Mouse (Mus musculus) liver, embryonic 13.5 days (tissue): ENCODE measurements around the gene Usp48. TPM values are rescaled to one million over a fixed set of nuclear protein-coding genes. Genes with fewer than 3 reads are reported as not detected.
A peak's percentile ranks its signal among the peaks of the same experiment; 100 is the strongest.

Experiments
- ATAC-seq: fragments of 200-750 bp; cut with Nextera tagmentation; 2 replicates; pipeline ENCODE4 v1.8.0; 2017; ENCODE audit warnings: low read depth, mild to moderate bottlenecking, moderate number of reproducible peaks, moderate library complexity
- DNase-seq: peaks from one replicate; pipeline ENCODE4 v3.0.0; 2022
- H3K27ac ChIP-seq: fragments of 300-500 bp; sonication (generic); 2 replicates; pipeline ENCODE4 v1.5.1; 2015; ENCODE audit warnings: moderate library complexity, mild to moderate bottlenecking, inconsistent platforms
- H3K27me3 ChIP-seq: fragments of 300-500 bp; sonication (generic); 2 replicates; pipeline ENCODE4 v1.6.1; 2015; ENCODE audit warnings: mild to moderate bottlenecking, inconsistent platforms
- H3K36me3 ChIP-seq: fragments of 300-500 bp; sonication (generic); 2 replicates; pipeline ENCODE4 v1.6.1; 2015; ENCODE audit warnings: mild to moderate bottlenecking, inconsistent platforms
- H3K4me1 ChIP-seq: fragments of 300-500 bp; sonication (generic); replicated peaks from 2 replicates; pipeline ENCODE4 v1.6.1; 2015; ENCODE audit warnings: inconsistent platforms
- H3K4me2 ChIP-seq: fragments of 300-500 bp; sonication (generic); 2 replicates; pipeline ENCODE4 v1.6.1; 2015; ENCODE audit warnings: inconsistent platforms, mild to moderate bottlenecking, moderate library complexity
- H3K4me3 ChIP-seq: fragments of 300-500 bp; sonication (generic); replicated peaks from 2 replicates; pipeline ENCODE4 v1.5.1; 2015; ENCODE audit warnings: mild to moderate bottlenecking, inconsistent platforms
- H3K9ac ChIP-seq: fragments of 300-500 bp; sonication (generic); 2 replicates; pipeline ENCODE4 v1.6.1; 2015; ENCODE audit warnings: mild to moderate bottlenecking, inconsistent platforms
- H3K9me3 ChIP-seq: fragments of 300-500 bp; sonication (generic); replicated peaks from 2 replicates; pipeline ENCODE4 v1.6.1; 2016; ENCODE audit warnings: inconsistent platforms
- WGBS: fragments of 180-500 bp; shearing (Covaris S2); methylation state at CpG from one replicate; pipeline ENCODE4 v1.1.7; 2015; ENCODE audit not compliant: insufficient replicate concordance; 5-methylcytosine and 5-hydroxymethylcytosine counted together
- polyA plus RNA-seq: library from polyadenylated mRNA; unstranded; fragments of >200 nt; fragmentation: Nextera tagmentation; extraction: Ambion mirVana; gene quantifications from 2 replicates; pipeline ENCODE4 v1.2.1, GENCODE M21; 2015

Usp48 gene
- polyA plus RNA-seq, 1 experiment from 2014 or later = 36.0 TPM

- ATAC-seq (peak; percentile 24; the same call in 1 of the 2 replicates), DNase-seq (no peak)
- peak overlapping the region; percentile 69 for H3K4me2 ChIP-seq
- H3K27me3 ChIP-seq = peaks cover 52% of the 10 kb centered on the region
- H3K4me1 ChIP-seq = peaks cover 21% of the 10 kb centered on the region
- H3K36me3 ChIP-seq = no peaks in the 10 kb centered on the region
- WGBS = 59% methylated on average over 7 of the region's 7 CpGs
- no peak overlapping the region for H3K4me3 ChIP-seq
- H3K9ac ChIP-seq = no peak overlapping the region
- peak overlapping the region; percentile 75 for H3K27ac ChIP-seq
- H3K9me3 ChIP-seq = no peaks in the 10 kb centered on the region
Observed at GRCm38 (mm10) chr4:137706510-137706909, 113.0 kb downstream of the Usp48 start.

GRCm38 (mm10) chr4:137707216-137707990 is 113.8 kb downstream of the Usp48 start:
- peak overlapping the region; percentile 55 for H3K4me3 ChIP-seq
- peak overlapping the region; percentile 69 for H3K4me2 ChIP-seq
- peaks cover 52% of the 10 kb centered on the region for H3K27me3 ChIP-seq
- ATAC-seq = peak; percentile 75
- 4% methylated on average over 52 of the region's 52 CpGs for WGBS
- no peaks in the 10 kb centered on the region for H3K36me3 ChIP-seq
- peak overlapping the region; percentile 54 for H3K9ac ChIP-seq
- peaks cover 21% of the 10 kb centered on the region for H3K4me1 ChIP-seq
- peak overlapping the region; percentile 75; the same call in 1 of the 2 replicates for H3K27ac ChIP-seq
- DNase-seq = peak; percentile 77
- no peaks in the 10 kb centered on the region for H3K9me3 ChIP-seq

Other genes with a start within 250 kb of the Usp48 start
- 284 and 331 TPM in 2 replicates for gene Cdc42, start 236.0 kb upstream of the Usp48 start, polyA plus RNA-seq
- gene Cela3a, start 184.0 kb upstream of the Usp48 start, polyA plus RNA-seq = not detected in 2 replicates
- 0.17 TPM in 1 of 2 replicates, not detected in the other for gene Cela3b, start 163.2 kb upstream of the Usp48 start, polyA plus RNA-seq
- gene 1700013G24Rik, start 140.5 kb upstream of the Usp48 start, polyA plus RNA-seq = not detected in 2 replicates
- 2.6 and 3.2 TPM in 2 replicates for gene Hspg2, start 125.0 kb upstream of the Usp48 start, polyA plus RNA-seq
- not detected in 2 replicates for gene Ldlrad2, start 19.2 kb upstream of the Usp48 start, polyA plus RNA-seq
- gene Rap1gap, start 71.0 kb downstream of the Usp48 start, polyA plus RNA-seq = 1.2 and 1.4 TPM in 2 replicates
- 6.3 and 8.2 TPM in 2 replicates for gene Alpl, start 202.6 kb downstream of the Usp48 start, polyA plus RNA-seq